Mouse (Mus musculus): Measurements from ENCODE around the gene Spdl1.
"Not testable (repeated sequence)": the region's sequence is repeated elsewhere in the genome, so short reads cannot be mapped to it uniquely, and the experiment has no call there.

Spdl1 gene

DNA sequence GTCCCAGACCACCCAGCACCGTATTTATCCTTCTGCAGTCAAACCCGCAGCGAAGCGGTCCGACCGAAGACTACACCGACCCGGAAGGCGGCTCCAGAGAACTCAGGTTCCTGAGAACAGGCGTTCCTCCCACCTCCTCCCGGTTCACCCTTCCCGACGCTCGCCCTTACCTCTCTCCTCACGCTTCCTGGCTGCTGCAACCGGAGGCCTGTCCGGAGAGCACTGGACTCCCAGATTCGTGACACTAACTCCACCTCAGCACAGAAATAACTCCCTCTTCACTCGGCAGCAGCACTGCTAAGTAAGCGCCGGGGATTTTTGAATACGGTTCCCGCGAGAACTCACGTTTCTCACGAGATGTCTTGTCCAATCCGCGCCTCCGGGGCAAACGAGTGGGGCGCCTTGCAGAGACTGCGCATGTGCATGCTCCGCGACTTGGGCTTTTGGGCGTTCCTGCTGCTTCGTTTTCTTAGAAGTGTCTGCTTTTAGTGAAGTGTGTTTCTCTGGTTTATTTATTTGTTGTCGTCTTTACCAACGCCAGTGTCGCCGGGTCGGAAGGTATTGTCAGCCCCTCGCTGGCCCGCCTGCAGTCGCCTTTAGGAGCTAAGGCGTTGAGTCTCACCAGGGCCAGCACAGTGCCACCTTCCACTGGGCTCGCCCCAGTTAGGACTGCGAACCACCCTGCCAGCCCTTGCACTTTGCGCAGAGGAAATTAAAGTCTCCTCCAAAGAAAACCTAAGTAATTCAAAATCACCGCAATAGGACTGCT, at the start of gene Spdl1:
TSS of gene Spdl1 (minus strand) at position 324 of the 769 bp plus-strand sequence.
- DNase-seq: peak; percentile 93

DNA sequence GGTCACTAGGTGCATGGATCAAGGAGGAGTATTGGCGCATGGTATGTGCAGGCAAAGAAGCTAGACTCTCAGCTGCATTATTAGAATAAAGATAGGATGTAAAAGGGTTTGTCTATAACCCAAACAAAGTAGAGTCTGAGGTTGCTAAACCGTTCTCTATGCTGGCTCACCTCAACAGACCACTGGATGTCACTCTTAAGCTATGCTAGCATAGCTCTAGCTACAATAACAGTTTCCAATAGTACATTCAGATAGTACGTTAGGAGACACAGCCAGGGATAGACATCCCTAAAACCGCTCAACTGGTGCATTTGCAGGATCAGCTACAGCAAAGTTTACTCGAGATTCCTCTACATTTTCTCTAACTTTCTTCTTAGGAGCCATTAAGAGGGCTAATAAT, 48.1 kb upstream of the Spdl1 start:
- no peak for DNase-seq

DNA sequence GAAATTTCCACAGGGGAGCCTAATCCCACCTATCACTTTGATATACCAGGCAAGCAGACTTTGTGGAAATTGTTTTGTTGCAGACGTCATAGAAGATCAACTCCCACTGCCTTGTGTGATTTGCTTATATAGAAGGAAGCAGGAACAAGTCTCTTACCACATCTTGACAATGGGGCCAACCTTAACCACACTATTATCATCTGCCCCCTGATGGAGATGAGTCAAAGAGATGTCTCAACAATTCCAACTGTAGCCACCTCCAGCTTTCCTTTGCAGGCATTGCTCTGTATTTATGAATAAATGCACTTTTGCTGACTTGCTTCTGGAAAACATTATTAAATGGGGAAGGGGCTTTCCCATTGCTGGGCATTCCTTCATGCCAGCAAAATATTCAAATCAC, 46.2 kb upstream of the Spdl1 start:
- DNase-seq: no peak

DNA sequence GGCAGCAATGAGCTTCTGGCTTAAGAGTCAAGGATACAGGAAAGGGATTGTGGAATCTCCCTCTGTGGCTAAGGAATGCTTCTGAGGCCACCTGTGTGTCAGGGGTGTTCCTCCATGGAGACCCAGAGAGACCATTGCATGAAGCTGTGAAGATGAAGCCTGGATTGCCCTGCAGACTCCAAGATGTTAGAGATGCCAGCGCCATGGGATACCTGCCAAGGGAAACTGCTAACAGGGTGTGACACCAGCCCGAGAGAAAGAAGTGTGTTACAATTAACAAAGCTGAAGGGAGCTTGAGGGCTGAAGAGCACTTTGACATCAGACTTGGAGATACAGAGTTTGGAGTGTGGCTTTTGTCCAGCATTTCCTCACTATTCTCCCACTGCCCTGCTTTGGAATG, 40.4 kb upstream of the Spdl1 start:
- DNase-seq: no peak

DNA sequence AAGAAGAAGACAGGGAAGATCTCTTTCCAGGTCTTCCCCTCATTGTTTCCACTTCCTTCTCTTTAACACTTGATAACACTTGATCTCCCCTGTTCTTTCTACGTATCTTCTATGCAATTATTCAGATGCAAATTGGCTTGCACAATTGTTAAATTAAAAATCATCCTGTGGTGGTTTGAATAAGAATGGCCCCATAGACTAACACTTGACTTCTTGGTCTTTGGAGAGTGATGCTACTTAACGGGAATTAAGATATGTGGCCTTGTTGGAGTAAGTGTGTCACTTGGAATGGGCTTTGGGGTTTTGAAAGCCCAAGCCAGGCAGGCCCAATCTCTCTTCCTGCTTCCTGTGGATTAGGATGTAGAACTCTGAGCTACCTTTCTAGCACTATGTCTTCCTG, 39.0 kb upstream of the Spdl1 start:
- no peak for DNase-seq

DNA sequence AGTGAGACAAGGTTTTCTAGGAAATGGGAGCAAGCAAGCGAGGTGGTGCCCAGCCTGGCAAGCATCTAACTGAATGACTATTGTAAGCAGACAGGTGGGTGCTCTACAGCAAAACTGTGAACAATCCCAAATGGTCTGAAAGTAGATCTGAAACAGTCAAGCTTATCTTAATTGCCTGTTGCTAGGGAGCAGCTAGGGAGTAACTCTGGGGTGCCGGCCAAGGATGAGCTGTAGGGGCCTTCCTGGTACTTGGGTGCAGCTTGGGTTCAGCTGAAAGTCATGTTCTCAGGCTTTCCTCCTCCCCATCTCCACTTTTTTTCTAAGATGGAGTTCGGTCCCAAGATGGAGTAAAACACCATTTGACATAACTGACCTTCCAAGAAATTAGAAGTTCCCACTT, 38.5 kb upstream of the Spdl1 start:
- DNase-seq: no peak

DNA sequence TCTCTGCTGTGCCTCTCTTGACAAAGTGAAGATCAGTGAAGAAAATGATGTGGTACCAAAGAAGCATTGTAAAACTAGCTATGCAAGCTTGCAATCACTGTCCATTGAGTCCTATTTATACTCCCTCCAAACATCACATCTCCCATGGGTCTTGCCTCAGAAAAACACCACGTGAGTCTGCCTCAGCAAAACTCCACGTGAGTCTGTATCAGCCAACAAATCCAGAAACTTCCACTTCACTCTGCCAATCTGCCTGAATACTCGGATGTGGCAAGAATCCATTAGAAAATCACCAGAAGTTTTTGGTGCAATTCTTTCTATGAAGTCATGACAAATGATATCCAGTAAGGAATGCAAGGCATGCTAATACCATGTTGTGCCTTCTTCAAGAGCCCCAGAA, 38.0 kb upstream of the Spdl1 start:
- no peak for DNase-seq

DNA sequence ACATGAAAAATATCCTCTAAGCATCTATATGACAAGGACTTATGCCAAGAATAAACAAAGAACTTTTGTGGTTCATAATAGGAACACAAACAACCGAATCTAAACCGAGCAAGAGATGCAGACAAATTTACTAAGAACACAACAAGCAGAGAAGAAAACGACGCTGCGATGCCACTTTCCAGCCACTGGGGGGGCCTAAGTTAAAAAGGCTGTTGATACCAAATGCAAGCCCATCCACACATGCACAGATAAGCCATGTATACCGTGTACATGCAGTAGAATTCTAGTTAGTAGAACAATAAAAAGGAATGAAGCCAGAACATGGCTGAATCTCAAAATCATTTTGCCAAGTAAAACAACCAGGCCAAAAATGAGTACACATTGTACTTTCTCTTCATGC, 35.2 kb upstream of the Spdl1 start:
- DNase-seq: no peak

DNA sequence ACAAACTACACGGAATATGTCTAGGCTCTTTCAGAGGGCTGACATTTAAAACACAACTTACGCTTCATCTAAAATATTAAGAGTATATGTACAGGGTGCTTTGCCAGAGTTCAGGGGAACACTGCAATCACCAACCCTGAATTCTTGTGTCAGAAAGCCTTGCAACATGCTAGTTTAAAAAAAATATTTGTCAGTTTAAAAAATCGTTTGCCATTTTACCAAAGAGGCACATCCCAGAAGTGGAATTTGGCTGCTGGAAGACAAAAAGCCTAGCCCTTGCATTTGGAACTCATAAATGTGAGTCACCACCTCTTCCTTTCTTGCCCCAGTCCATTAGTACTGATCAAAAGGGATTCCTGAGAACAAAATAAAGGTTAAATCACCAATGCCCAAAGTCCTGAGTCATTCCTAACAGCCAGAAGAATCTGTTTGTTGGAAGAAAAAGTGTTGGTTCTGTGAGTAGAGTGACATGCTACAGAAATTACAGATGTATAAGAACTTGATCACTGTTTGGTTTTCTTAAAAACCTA, 32.4 kb upstream of the Spdl1 start:
- no peak for DNase-seq

DNA sequence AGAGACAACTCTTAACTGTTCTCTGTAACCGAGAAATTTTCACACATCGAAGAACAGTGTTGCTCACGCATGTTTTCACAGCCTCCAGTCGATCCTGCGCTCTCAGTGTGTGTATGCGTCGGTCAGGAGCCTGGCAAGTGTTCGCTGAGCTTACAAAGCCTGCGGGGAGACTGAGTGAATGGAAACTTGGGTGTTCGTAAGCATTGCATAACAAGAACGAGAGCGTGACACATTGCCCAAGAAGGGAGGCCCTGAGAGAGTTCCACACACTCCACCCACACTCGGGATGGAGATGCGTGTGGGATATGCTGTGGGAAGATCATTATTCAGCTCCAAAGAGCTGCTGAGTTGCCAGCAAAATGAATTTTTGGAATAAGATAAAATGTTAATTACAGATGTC, 31.7 kb upstream of the Spdl1 start:
- DNase-seq: no peak

DNA sequence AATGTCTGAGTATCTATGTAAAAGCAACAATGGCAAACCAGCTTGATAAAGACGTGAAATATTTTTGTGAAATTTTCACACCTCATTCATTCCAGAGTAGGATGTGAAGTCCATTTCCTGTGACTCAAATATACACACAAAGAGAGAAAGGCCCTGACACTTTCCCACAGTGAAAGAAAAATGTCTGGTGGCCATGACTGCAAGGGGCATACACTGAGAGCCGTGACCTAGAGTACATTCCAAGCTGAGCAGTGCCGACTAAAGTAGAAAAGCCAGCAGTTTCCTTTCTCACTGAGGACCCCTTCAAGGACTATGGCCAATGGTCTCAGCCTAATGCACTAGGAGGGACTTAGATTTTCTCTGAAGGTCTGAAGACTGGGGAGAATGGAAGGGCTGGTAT, 23.2 kb upstream of the Spdl1 start:
- no peak for DNase-seq

DNA sequence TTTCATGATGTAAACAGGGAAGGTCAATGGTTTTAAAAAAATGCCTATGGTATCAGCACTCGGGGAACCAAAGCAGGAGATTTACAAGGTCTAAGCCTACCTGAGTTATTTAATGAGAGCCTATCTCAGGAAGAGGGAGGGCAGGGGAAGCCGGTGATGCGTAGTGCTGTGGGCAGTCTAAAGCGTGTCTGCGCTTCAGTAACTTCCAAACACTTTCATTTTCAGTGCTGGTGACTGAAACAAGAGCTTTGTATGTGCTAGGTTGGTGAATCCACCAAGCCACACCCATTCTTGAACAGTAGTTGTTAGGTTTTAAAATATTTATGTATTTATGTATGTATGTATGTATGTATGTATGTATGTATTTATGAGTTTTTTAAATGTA, 12.8 kb upstream of the Spdl1 start:
- DNase-seq: no peak

DNA sequence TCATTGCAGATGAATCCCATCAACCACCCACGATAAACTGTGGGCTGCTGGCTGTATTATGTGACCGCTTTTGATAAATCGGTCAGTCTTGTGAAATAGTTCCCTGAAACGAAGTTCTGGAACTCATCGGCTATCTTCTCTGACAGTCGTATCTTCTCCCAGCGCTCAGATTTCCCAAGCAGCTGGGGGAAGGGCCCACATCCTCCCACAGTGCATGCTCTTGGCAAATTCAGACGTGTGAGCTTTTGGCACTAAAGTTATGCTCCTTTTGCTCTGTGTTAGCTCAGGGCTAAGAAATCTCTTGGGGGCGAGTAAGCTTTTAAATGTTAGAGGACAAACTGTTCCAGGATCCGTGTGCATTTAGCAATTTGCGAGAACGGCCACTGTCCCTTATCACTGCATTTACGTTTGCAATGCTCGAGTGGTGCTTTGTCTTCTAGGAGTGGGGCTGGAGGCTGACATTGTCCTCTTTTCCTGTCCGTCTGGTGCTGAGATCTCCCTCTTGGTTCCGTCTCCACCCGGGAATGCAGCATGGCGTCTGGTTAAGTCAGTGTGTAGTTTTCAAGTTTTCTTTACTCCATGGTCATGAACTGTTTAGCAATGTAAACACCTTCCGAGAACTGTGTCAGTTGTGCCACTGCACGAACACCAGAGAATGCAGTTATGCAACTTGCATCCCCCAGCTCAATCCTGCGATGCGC, 12.3 kb upstream of the Spdl1 start:
- no peak for DNase-seq

DNA sequence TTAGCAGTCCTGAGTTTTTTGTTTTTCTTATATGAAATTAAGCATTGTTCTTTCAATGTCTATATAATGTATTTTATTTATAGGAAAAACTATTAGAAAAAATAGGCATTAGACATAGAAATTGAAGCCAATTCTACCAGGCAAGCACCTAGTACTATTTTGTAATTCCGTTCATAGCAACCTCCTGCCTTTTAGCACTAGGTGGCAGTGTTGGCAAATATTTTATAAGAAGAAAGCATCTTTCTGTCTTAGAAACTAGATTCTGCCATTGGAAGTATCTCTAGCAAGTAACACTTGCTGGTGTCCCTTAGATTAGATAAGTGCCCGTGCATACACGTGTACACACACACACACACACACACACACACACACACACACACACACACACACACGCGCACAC, 10.1 kb upstream of the Spdl1 start:
- DNase-seq: peak; percentile 13

DNA sequence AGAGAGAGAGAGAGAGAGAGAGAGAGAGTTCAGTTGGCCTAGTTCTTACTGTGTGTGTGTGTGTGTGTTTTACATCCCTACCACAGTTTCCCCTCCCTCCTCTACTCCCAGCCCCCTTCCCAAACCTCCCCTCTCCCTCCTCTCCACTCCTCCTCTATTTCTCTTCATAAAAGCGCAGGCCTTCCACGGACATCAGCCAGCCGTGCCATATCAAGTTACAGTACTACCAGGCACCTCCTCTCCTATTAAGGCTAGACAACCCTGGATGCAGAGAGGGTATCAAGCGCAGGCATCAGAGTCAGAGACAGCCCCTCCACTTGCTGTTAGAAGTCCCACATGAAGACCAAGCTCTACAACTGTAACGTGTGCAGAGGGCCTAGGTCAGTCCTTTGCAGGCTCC, 6.8 kb upstream of the Spdl1 start:
- DNase-seq: no peak

DNA sequence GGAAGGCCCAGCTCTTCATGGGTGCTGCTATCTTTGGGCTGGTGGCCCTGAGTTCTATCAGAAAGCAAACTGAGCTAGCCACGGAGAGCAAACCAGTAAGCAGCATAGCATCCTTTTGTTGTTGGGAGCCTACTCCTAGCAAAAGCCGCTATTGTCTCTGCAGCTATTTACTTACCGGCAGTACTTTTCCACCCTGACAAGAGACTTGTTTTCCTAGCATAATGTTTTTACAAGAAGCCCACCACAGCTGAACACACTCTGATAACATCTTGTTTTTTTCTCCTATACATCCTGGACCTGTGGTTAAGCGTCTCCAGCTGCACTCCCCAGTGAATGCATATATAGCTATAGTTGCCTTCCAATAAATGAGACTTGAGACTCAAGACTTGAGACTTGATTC, 5.6 kb upstream of the Spdl1 start:
- DNase-seq: no peak

DNA sequence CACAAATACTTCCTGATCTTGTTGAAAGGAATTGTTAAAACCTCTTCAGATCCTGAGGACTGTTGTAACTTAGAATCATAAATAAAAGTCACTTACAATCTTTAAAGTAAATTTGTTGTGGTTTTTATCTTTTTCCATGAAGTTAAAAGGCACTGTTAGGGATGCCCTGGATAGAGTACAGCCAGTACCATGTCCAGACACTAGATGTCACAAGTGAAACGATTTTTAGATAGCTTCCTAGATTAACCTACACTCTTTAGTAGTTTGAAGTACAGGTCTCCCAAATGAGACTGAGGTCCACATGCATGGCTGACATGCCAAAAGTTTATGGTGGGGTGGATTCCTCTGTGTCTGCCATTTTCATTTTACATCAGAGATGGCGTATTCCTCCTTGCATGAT, 2.8 kb upstream of the Spdl1 start:
- DNase-seq: no peak

DNA sequence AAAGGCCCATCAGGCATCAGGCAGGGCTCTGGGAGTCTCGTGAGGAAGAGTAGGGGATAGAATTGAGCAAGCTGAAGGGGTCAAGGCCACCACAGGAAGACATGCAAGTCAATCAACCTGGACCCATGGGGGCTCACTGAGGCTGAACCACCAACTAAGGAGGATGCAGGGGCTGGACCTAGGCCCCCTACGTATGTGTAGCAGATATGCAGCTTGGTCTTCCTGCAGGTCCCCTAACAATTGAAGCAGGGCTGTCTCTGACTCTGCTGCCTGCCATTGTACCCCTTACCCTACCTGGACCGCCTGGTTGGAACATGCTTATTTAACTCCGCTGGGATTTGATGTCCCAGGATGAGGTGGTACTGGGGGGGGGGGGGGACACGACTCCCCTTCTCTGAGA, 763 bp downstream of the Spdl1 start:
- no peak for DNase-seq

DNA sequence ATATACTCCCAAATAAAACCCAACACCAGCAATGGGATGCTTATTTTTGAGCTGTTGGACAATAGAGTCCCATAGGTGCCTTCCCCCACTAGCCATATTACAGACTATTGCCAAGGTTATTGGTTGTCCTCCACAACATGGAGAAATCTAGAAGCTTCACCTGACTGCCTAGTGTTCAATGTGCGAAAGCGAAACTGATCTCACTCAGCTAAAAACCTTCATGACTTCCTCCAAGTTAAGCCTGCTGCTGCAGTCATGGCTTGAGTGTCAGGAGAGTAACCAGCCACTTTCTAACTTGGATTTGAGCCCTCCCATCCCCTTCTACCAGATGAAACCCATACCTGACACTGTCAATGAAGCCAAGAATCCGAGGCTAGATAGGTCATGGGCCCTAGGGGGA, 5.6 kb downstream of the Spdl1 start:
- DNase-seq: no peak

DNA sequence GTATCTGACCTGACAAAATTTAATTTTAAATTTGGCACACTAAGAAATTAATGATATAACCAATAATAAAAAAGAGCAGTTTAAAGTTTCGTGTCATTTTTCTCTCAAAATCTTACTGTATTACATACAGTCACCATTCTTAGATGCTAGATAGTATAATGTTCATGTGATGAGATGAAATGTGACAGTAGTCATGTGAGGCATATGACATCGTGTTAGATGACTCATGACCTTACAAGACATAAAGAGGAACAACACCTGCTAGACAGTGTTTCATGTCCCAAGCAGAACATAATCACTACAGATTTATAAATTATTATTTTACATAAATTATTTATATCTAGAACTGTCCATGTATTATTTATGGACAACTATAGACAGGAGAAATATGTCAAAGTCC, 6.5 kb downstream of the Spdl1 start:
- no peak for DNase-seq

DNA sequence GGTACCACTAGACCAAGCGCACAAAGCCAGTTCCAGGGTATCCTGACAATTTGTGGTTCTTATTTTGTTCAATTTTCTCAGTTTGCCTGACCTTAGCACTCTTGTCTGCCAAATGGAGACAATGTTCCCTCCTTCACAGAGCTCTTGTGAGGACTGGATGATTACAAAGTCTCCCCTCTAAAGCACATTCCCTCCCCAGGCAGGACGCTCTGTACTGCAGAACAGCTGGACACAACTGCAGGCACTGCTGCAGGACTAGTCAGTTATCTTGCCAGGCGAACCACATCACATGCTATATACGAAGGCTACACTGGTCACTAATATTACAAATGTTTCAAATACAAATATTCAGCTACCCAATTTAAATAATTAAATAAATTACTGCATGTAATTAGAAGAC, 8.7 kb downstream of the Spdl1 start:
- no peak for DNase-seq

DNA sequence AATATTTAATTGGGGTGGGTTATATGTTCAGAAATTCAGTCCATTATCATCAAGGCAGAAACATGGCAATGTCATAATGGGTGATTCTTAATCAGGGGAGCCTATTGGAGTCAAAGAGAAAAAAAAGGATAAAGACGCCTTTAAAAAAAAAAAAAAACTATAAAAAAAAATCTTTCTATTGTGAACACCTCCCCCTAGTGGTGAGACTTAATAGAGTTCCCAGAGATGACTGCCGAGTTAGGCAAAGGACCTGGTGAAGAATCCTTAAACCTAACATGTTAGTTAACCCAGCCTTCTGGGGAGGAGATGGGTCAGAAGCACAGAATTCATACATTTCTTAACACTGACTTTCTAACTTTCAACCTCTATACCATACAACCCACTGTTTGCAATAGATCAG, 18.7 kb downstream of the Spdl1 start:
- DNase-seq: no peak

DNA sequence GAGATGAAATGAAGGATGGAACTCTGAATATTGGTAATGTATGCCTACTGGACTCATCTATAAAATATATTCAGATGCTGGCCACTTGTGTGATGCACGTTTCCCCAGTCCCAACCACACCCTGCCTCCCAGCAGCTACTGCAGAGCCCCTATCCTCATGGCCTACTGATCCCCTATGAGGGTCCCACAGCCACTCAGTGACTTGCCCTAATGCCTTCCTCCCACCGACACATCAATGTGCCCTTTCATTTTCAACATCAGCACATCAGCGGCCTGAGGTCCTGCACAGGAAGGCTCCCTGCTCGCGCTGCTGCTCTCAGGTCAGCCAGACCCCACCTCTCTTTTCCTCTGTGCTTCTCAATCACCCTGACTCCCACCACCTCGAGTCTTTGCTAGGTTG, 19.1 kb downstream of the Spdl1 start:
- DNase-seq: no peak

DNA sequence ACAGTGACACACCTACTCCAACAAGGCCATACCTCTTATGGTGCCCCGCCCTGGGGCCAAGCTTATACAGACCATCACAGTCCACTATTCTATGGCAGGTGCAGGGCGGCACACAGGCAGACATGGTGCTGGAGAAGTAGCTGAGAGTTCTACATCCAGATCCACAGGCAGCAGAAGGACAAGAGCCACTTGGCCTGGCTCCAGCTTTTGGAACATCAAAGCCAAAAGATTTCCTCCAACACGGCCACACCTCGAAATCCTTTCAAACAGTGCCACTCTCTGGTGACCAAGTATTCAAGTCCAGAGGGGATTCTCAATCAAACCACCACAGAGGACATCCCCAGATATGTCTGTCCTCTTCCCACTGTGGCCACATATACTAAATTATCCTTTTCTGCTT, 28.4 kb downstream of the Spdl1 start:
- not testable (repeated sequence) for DNase-seq

DNA sequence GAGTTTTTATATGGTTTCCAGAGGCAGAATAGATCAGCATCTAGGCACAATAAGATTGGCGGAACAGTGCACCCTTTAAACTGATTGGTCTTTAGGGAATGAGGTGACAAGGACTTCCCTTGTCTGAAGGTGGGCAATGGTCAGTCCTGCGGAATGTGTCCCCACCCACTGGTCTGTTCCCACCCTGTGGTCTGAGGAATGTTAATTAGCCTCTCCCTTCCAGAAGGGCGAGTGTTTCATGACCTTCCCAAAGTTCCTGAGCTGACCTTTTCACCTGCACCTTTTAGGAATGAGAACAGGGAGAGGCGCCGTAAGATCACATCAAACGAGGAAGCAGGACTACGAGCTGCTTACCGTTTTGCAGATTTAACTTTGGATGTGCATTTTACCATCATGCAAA, 35.4 kb downstream of the Spdl1 start:
- not testable (repeated sequence) for DNase-seq
